Mouse (Mus musculus): ENCODE measurements at regions not wholly inside any gene's neighbourhood (a gene's known extent, or its start where the extent isn't known, plus 50 kb on each side); places are given as distances from the start of the nearest gene placed in this dataset.
A peak's percentile ranks its signal among the peaks of the same experiment; 100 is the strongest.

DNA sequence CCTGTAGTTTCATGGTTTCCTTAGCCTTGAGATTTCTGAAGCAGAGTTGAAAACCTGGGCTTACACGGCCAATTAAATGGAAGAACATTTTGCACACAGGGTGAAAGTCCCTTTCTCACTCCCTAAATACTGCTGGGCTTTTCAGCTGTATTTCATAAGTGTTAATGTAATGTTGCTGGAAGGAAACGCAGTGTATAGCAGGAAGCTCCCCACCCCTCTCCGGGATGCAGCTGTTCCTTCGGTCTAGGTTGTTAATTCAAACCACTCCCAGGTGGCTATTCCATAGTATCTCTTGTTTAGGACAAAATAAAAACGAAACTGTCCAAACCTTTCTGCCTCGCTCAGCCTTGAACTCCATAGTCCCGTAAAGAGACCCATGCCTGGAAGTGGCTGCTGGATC lies 269.4 kb upstream of the Habp2 start:
- TF ChIP-seq CTCF (IDR thresholded peaks at IDR 0.05; ENCODE audit: control insufficient read depth, insufficient read depth, insufficient read length) (no peak), FOSL1 (IDR thresholded peaks at IDR 0.05; ENCODE audit: insufficient read depth, low read length, poor library complexity, severe bottlenecking) (no peak), USF1 (IDR thresholded peaks at IDR 0.05; ENCODE audit: low read depth) (no peak), MYOD1 (IDR thresholded peaks at IDR 0.05; ENCODE audit: control insufficient read depth, insufficient read length, low read depth) (no peak), MAX (IDR thresholded peaks at IDR 0.05) (no peak)
- no peak overlapping the region for H3K4me3 ChIP-seq (ENCODE audit: insufficient read depth, poor library complexity, severe bottlenecking)
- no peaks in the 10 kb centered on the region for H3K79me3 ChIP-seq (ENCODE audit: low read depth)
- no peaks in the 10 kb centered on the region for H3K36me3 ChIP-seq (ENCODE audit: control insufficient read depth, insufficient read depth)
- H3ac ChIP-seq (ENCODE audit: control insufficient read depth, insufficient read length, low read depth) = no peak overlapping the region
- H3K79me2 ChIP-seq (ENCODE audit: control insufficient read depth, insufficient read depth) = no peaks in the 10 kb centered on the region
- H3K27me3 ChIP-seq (ENCODE audit: control insufficient read depth, insufficient read depth, insufficient read length) = no peaks in the 10 kb centered on the region

DNA sequence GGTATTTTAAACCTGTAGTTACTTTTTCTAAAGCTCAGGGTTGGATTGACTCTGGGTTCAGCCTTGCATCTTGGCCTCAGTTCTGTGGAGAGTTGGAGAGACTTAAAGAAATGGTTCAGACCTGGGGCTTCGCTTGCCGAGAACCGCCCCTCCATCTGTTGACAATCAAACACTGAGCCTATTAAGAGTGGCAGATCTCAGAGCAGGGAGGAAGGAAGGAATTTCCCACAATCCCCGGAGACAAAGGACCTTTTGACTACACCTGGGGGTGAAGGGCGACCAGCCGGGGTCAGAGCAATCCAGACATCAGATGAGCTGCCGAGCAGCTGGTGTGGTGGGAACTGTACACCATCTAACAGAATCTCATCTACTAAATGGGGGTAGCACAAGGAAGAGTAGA lies 267.8 kb upstream of the Habp2 start:
- H3K79me3 ChIP-seq (ENCODE audit: low read depth) = no peaks in the 10 kb centered on the region
- no peak overlapping the region for H3K4me3 ChIP-seq (ENCODE audit: insufficient read depth, poor library complexity, severe bottlenecking)
- no peaks in the 10 kb centered on the region for H3K27me3 ChIP-seq (ENCODE audit: control insufficient read depth, insufficient read depth, insufficient read length)
- H3ac ChIP-seq (ENCODE audit: control insufficient read depth, insufficient read length, low read depth) = no peak overlapping the region
- TF ChIP-seq MYOD1 (IDR thresholded peaks at IDR 0.05; ENCODE audit: control insufficient read depth, insufficient read length, low read depth) (no peak), CTCF (IDR thresholded peaks at IDR 0.05; ENCODE audit: control insufficient read depth, insufficient read depth, insufficient read length) (no peak), CEBPB (IDR thresholded peaks at IDR 0.05; ENCODE audit: low read depth) (no peak), USF1 (IDR thresholded peaks at IDR 0.05; ENCODE audit: low read depth) (no peak), FOSL1 (IDR thresholded peaks at IDR 0.05; ENCODE audit: insufficient read depth, low read length, poor library complexity, severe bottlenecking) (no peak), MYOG (IDR thresholded peaks at IDR 0.05; ENCODE audit: control insufficient read depth, extremely low read depth, insufficient read length) (no peak), MAX (IDR thresholded peaks at IDR 0.05) (no peak)
- H3K79me2 ChIP-seq (ENCODE audit: control insufficient read depth, insufficient read depth) = no peaks in the 10 kb centered on the region
- H3K36me3 ChIP-seq (ENCODE audit: control insufficient read depth, insufficient read depth) = no peaks in the 10 kb centered on the region

DNA sequence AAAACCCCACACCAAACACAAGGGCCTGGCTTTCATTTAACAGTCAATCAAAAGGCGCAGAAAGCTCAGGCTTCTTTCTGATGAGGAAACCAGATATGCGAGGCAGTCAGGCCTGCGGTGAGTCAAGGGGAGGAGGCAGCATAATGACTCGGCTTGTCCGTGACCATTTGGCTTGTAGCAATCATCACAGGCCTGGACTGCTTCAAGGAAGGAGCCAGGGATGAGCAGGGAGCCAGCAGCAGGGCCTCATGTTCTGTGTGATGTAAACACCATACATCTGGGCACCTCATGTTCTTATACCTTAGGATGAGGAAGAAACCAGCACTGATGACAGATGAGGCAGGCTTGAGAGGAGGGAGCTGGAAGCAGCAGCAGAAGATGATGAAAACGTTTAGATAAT lies 264.6 kb upstream of the Habp2 start:
- Histone ChIP-seq H3K4me3 (ENCODE audit: insufficient read depth, poor library complexity, severe bottlenecking) (no peak overlapping the region), H3ac (ENCODE audit: control insufficient read depth, insufficient read length, low read depth) (no peak overlapping the region), H3K79me3 (ENCODE audit: low read depth) (no peaks in the 10 kb centered on the region), H3K79me2 (ENCODE audit: control insufficient read depth, insufficient read depth) (no peaks in the 10 kb centered on the region), H3K27me3 (ENCODE audit: control insufficient read depth, insufficient read depth, insufficient read length) (no peaks in the 10 kb centered on the region), H3K36me3 (ENCODE audit: control insufficient read depth, insufficient read depth) (no peaks in the 10 kb centered on the region)
- no peak for TF ChIP-seq FOSL1 (IDR thresholded peaks at IDR 0.05; ENCODE audit: insufficient read depth, low read length, poor library complexity, severe bottlenecking)
- no peak for TF ChIP-seq CEBPB (IDR thresholded peaks at IDR 0.05; ENCODE audit: low read depth)
- TF ChIP-seq MYOG (IDR thresholded peaks at IDR 0.05; ENCODE audit: control insufficient read depth, extremely low read depth, insufficient read length) = no peak
- TF ChIP-seq MAX (IDR thresholded peaks at IDR 0.05) = peak; percentile 69
- TF ChIP-seq MYOD1 (IDR thresholded peaks at IDR 0.05; ENCODE audit: control insufficient read depth, insufficient read length, low read depth) = no peak
- no peak for TF ChIP-seq USF1 (IDR thresholded peaks at IDR 0.05; ENCODE audit: low read depth)

DNA sequence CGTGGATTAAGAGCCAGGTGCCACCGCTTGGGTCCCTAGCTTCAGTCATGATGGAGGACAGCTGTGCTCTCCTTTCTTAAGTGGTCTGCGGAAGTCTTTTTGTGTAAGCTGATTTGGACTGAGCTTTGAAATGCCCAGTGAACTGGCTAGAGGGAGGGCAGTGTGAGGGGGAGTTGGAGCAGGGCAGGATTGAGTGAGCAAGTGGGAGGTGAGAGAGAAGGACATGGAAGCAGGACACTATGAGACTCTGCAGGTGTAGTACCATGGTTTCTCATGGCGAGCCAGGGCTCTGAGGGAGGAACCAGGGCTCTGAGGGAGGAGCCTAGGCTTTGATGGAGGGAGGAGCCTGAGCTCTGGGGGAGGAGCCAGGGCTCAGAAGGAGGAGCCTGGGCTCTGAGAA lies 262.3 kb upstream of the Habp2 start:
- no peak for TF ChIP-seq USF1 (IDR thresholded peaks at IDR 0.05; ENCODE audit: low read depth)
- no peak for TF ChIP-seq MYOG (IDR thresholded peaks at IDR 0.05; ENCODE audit: control insufficient read depth, extremely low read depth, insufficient read length)
- TF ChIP-seq CTCF (IDR thresholded peaks at IDR 0.05; ENCODE audit: control insufficient read depth, insufficient read depth, insufficient read length) = no peak
- no peak for TF ChIP-seq MAX (IDR thresholded peaks at IDR 0.05)
- no peak for TF ChIP-seq CEBPB (IDR thresholded peaks at IDR 0.05; ENCODE audit: low read depth)
- TF ChIP-seq MYOD1 (IDR thresholded peaks at IDR 0.05; ENCODE audit: control insufficient read depth, insufficient read length, low read depth) = no peak
- TF ChIP-seq FOSL1 (IDR thresholded peaks at IDR 0.05; ENCODE audit: insufficient read depth, low read length, poor library complexity, severe bottlenecking) = no peak

DNA sequence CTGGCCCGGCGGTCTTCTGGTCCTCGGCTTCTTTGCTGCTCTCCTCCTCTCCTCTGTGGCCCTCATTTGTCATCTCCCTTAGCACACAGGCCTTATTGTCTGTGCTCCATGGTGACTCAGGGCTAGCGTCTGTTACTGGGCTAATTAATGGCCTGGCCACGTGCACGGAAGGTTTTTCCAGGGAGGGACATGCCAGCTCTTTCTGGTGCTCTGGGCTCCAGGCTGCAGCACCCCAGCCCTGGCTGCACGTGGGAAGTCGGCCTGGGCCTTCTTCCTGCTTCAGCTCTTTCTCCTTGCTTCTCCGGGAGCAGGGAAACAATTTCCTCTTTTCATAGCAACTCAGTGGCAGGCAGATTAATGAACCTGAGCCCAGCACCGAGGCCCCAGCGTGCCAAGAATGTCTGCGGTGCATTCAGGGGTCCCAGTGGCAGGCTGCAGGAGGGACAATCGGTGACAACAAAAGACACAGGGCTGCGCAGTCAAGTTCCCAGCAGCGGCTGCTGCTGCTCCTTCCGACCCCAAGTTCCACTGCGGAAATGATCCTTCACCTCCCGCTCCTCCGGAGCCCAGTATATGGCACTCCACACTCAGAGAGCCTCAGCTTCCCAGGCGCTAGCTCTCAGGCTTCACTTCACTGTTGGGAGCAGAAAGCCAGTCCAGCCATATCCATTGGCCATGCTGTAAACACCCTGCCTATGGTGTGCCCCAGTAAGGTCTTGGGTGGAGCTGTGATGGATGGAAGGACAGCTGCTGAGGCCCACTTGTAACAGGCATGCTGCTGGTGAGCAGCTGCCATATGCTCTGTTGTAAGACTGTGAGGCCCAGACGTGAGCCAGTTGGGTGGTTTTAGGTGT lies 257.3 kb upstream of the Habp2 start:
- Histone ChIP-seq H3ac (ENCODE audit: control insufficient read depth, insufficient read length, low read depth) (no peak overlapping the region), H3K27me3 (ENCODE audit: control insufficient read depth, insufficient read depth, insufficient read length) (no peaks in the 10 kb centered on the region), H3K36me3 (ENCODE audit: control insufficient read depth, insufficient read depth) (no peaks in the 10 kb centered on the region), H3K4me3 (ENCODE audit: insufficient read depth, poor library complexity, severe bottlenecking) (no peak overlapping the region), H3K79me2 (ENCODE audit: control insufficient read depth, insufficient read depth) (no peaks in the 10 kb centered on the region), H3K79me3 (ENCODE audit: low read depth) (no peaks in the 10 kb centered on the region)
- TF ChIP-seq MYOG (IDR thresholded peaks at IDR 0.05; ENCODE audit: control insufficient read depth, extremely low read depth, insufficient read length) = no peak
- no peak for TF ChIP-seq CTCF (IDR thresholded peaks at IDR 0.05; ENCODE audit: control insufficient read depth, insufficient read depth, insufficient read length)
- TF ChIP-seq FOSL1 (IDR thresholded peaks at IDR 0.05; ENCODE audit: insufficient read depth, low read length, poor library complexity, severe bottlenecking) = no peak

More for the DNA sequence above, 262.3 kb upstream of the Habp2 start:
- H3ac ChIP-seq (ENCODE audit: control insufficient read depth, insufficient read length, low read depth) = no peak overlapping the region
- H3K79me2 ChIP-seq (ENCODE audit: control insufficient read depth, insufficient read depth) = no peaks in the 10 kb centered on the region
- no peaks in the 10 kb centered on the region for H3K79me3 ChIP-seq (ENCODE audit: low read depth)
- no peaks in the 10 kb centered on the region for H3K27me3 ChIP-seq (ENCODE audit: control insufficient read depth, insufficient read depth, insufficient read length)
- no peak overlapping the region for H3K4me3 ChIP-seq (ENCODE audit: insufficient read depth, poor library complexity, severe bottlenecking)
- no peaks in the 10 kb centered on the region for H3K36me3 ChIP-seq (ENCODE audit: control insufficient read depth, insufficient read depth)
